Mouse (Mus musculus) intestine, postnatal 0 days (tissue): ENCODE measurements around the gene Skint7. TPM values are rescaled to one million over a fixed set of nuclear protein-coding genes. Genes with fewer than 3 reads are reported as not detected.
A peak's percentile ranks its signal among the peaks of the same experiment; 100 is the strongest.
"Not testable (repeated sequence)": the region's sequence is repeated elsewhere in the genome, so short reads cannot be mapped to it uniquely, and the experiment has no call there.

Source experiments
- ATAC-seq: fragments of 200-750 bp; cut with Nextera tagmentation; 2 replicates; pipeline ENCODE4 v1.8.0; 2017; ENCODE audit warnings: mild to moderate bottlenecking, moderate TSS enrichment, moderate library complexity
- H3K27ac ChIP-seq: fragments of 300-500 bp; sonication (generic); 2 replicates; pipeline ENCODE4 v1.5.1; 2014; ENCODE audit warnings: mild to moderate bottlenecking, low read depth, low read length, moderate library complexity
- H3K27me3 ChIP-seq: fragments of 300-500 bp; sonication (generic); replicated peaks from 2 replicates; pipeline ENCODE4 v1.6.1; 2014; ENCODE audit warnings: low read length, mixed read lengths; ENCODE audit not compliant: control insufficient read depth, insufficient read depth
- H3K36me3 ChIP-seq: fragments of 300-500 bp; sonication (generic); 2 replicates; pipeline ENCODE4 v1.6.1; 2014; ENCODE audit warnings: mild to moderate bottlenecking, moderate library complexity; ENCODE audit not compliant: control insufficient read depth, insufficient read depth
- H3K4me1 ChIP-seq: fragments of 300-500 bp; sonication (generic); replicated peaks from 2 replicates; pipeline ENCODE4 v1.6.1; 2014; ENCODE audit warnings: antibody characterized with exemption, low read length, mixed read lengths; ENCODE audit not compliant: control insufficient read depth, insufficient read depth
- H3K4me2 ChIP-seq: fragments of 300-500 bp; sonication (generic); replicated peaks from 2 replicates; pipeline ENCODE4 v1.6.1; 2014; ENCODE audit warnings: low read depth, mild to moderate bottlenecking, moderate library complexity
- H3K4me3 ChIP-seq: fragments of 300-500 bp; sonication (generic); 2 replicates; pipeline ENCODE4 v1.5.1; 2014; ENCODE audit warnings: low read depth, low read length
- H3K9ac ChIP-seq: fragments of 300-500 bp; sonication (generic); 2 replicates; pipeline ENCODE4 v1.6.1; 2014; ENCODE audit warnings: mild to moderate bottlenecking, low read depth, low read length
- H3K9me3 ChIP-seq: fragments of 300-500 bp; sonication (generic); 2 replicates; pipeline ENCODE4 v1.6.1; 2016; ENCODE audit warnings: mixed run types; ENCODE audit not compliant: control insufficient read depth
- CTCF ChIP-seq: sonication (generic); IDR thresholded peaks from 2 replicates; pipeline ENCODE4 v1.5.1; 2016; ENCODE audit warnings: low read depth, mild to moderate bottlenecking, control low read depth, antibody characterized with exemption, moderate library complexity
- WGBS: fragments of 180-500 bp; shearing (Covaris S2); extraction: QIAGEN DNeasy Blood & Tissue Kit; methylation state at CpG from one replicate; pipeline ENCODE4 v1.1.7; 2014; 5-methylcytosine and 5-hydroxymethylcytosine counted together
- polyA plus RNA-seq: library from polyadenylated mRNA; unstranded; fragments of >200 nt; fragmentation: Nextera tagmentation; extraction: Ambion mirVana; gene quantifications from 2 replicates; pipeline ENCODE4 v1.2.1, GENCODE M21; 2015

Gene Skint7
- not detected in 2 replicates for polyA plus RNA-seq

- no peak for TF ChIP-seq CTCF
- no peak for ATAC-seq
- H3K27me3 ChIP-seq, result no peaks in the 10 kb centered on the region
- WGBS, result 89% methylated on average over 1 of the region's 1 CpGs
- no peak within 1 kb of the TSS for H3K4me3 ChIP-seq
- no peak within 1 kb of the TSS for H3K27ac ChIP-seq
- H3K36me3 ChIP-seq, result no peaks in the 10 kb centered on the region
- H3K4me2 ChIP-seq, result no peak within 1 kb of the TSS
- H3K4me1 ChIP-seq, result no peaks in the 10 kb centered on the region
- no peak within 1 kb of the TSS for H3K9ac ChIP-seq
- no peaks in the 10 kb centered on the region for H3K9me3 ChIP-seq
Observed at GRCm38 (mm10) chr4:111972623-111973022, at the start of gene Skint7. Skint7 (plus strand) TSS chr4:111972923.

- no peaks in the 10 kb centered on the region for H3K27me3 ChIP-seq
- no peaks in the 10 kb centered on the region for H3K4me1 ChIP-seq
- peak; percentile 60 for TF ChIP-seq CTCF
- no peaks in the 10 kb centered on the region for H3K36me3 ChIP-seq
- WGBS, result 16% methylated on average over 1 of the region's 1 CpGs
- H3K4me3 ChIP-seq, result no peak overlapping the region
- no peak for ATAC-seq
- no peak overlapping the region for H3K4me2 ChIP-seq
- no peaks in the 10 kb centered on the region for H3K9me3 ChIP-seq
- H3K27ac ChIP-seq, result no peak overlapping the region
- H3K9ac ChIP-seq, result no peak overlapping the region
Observed at GRCm38 (mm10) chr4:111961309-111961708, 11.4 kb upstream of the Skint7 start.

DNA sequence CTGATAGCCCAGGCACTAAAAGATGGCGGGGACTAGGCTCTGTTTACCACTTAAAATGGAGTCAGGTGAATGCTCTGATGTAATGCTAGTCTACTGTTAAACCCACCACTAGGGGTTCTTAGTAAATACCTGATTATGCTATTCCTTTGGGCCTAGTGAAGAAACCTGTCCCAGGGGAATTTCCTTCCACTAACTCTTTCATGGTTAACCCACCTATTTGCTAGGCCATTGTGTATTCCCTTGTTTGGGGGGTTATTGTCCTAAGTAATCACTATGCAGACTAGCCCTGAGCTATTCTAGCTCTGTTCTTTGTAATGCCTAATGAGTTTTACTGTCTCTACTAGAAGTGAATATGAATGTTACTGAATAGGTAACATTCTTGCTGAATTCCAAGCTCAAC is 9.5 kb upstream of the Skint7 start:
- not testable (repeated sequence) for H3K9me3 ChIP-seq, H3K4me1 ChIP-seq, H3K4me3 ChIP-seq, H3K36me3 ChIP-seq, H3K27ac ChIP-seq, H3K27me3 ChIP-seq, ATAC-seq, H3K4me2 ChIP-seq, H3K9ac ChIP-seq
- 73% methylated on average over 1 of the region's 1 CpGs for WGBS

DNA sequence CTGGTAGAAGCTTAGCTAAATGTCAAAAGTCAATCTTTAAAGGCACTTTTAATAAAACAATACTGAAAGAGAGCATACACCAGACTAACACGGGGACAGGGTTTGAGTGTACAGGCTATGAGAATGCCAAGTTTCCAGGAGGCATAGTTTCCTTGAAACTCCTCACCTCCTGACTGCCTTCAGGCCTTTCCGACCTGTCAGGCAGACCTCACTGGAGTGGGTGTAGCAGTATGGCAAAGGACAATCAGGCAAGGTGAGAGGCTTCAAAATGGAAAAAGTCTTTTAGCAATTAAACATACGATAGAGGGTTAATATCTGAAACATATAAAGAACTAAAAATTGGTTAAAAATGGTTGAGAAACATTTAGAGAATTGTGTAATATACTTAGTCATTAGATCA is 9.1 kb upstream of the Skint7 start:
- Histone ChIP-seq H3K27ac (no peak overlapping the region), H3K4me1 (no peaks in the 10 kb centered on the region), H3K36me3 (no peaks in the 10 kb centered on the region), H3K4me2 (no peak overlapping the region), H3K9me3 (no peaks in the 10 kb centered on the region), H3K27me3 (no peaks in the 10 kb centered on the region), H3K9ac (no peak overlapping the region), H3K4me3 (no peak overlapping the region)
- ATAC-seq, result no peak
- no peak for TF ChIP-seq CTCF
- 83% methylated on average over 3 of the region's 3 CpGs for WGBS

GRCm38 (mm10) chr4:112005969-112006368 is 33.2 kb downstream of the Skint7 start, which contains the start of gene Skint1:
Skint1 (plus strand) TSS chr4:112006269.
- Histone ChIP-seq H3K4me1 (no peaks in the 10 kb centered on the region), H3K9ac (no peak within 1 kb of the TSS), H3K4me3 (no peak within 1 kb of the TSS), H3K27ac (no peak within 1 kb of the TSS), H3K27me3 (no peaks in the 10 kb centered on the region), H3K4me2 (no peak within 1 kb of the TSS), H3K9me3 (no peaks in the 10 kb centered on the region), H3K36me3 (no peaks in the 10 kb centered on the region)
- no peak for ATAC-seq
- TF ChIP-seq CTCF, result no peak

Other genes with a start within 250 kb of the Skint7 start
- 10.2 and 12.0 TPM in 2 replicates for gene Slc5a9, start 70.0 kb upstream of the Skint7 start, polyA plus RNA-seq
- not detected in 2 replicates for gene Skint8, start 53.5 kb upstream of the Skint7 start, polyA plus RNA-seq
- gene Skint1, start 33.3 kb downstream of the Skint7 start, polyA plus RNA-seq, result not detected in 2 replicates
- gene Skint4, start 99.1 kb downstream of the Skint7 start, polyA plus RNA-seq, result not detected in 2 replicates